Mouse (Mus musculus) erythroblast, embryonic 14.5 days (primary cell): Measurements from ENCODE around the gene Cblb.

ENCODE experiments used
- GATA1 ChIP-seq: IDR thresholded peaks from 2 replicates; pipeline ENCODE4 v1.6.1; 2012; ENCODE audit warnings: low read length, inconsistent platforms, mixed read lengths
- TAL1 ChIP-seq: IDR thresholded peaks from 3 replicates; pipeline ENCODE4 v1.6.1; 2012; ENCODE audit warnings: low read length, inconsistent platforms, mixed read lengths

DNA sequence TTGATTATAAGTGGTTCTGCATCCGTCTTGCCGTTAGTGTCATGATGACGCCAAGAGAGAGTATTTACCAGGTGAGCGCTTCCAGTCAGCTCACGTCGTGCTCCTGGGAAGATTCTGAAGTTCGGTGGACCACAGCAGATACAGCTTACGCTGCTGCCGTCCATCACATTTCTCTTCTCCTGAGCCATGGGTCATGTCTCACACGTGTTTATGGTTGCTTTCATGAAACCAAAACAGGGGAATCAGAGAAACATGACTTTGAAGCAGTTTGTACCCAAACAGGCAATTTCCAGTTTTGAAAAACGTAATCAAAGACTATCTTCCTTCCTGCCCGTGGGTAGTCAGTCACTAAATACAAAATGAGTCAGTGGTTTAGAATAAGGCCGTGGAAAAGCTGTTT, 112.1 kb downstream of the Cblb start:
- no peak for TF ChIP-seq GATA1
- TF ChIP-seq TAL1 = no peak
